Mouse (Mus musculus): ENCODE data around the gene Trappc6b. TPM values are rescaled to one million over a fixed set of nuclear protein-coding genes. Genes with fewer than 3 reads are reported as not detected.

The Trappc6b gene
- polyA plus RNA-seq, 1 experiment = 94.3 TPM

- no peak for TF ChIP-seq GATA1 (IDR thresholded peaks at IDR 0.05; ENCODE audit: low read length)
These were observed 43.3 kb downstream of the Trappc6b start for GRCm38 (mm10) chr12:59017970-59018369.

- no peak for TF ChIP-seq GATA1 (IDR thresholded peaks at IDR 0.05; ENCODE audit: low read length)
These were observed 48.0 kb downstream of the Trappc6b start, which contains the start of gene Gemin2 for GRCm38 (mm10) chr12:59013234-59013633. Gene Gemin2, plus strand, starts transcription at chr12:59013393.

- no peak for TF ChIP-seq GATA1 (IDR thresholded peaks at IDR 0.05; ENCODE audit: low read length)
These were observed 48.6 kb downstream of the Trappc6b start for GRCm38 (mm10) chr12:59012710-59013091.

GRCm38 (mm10) chr12:59011844-59012709, 49.2 kb downstream of the Trappc6b start, which contains the start of gene Sec23a:
Gene Sec23a, minus strand, starts transcription at chr12:59012017.
- TF ChIP-seq GATA1 (IDR thresholded peaks at IDR 0.05; ENCODE audit: low read length) = no peak

GRCm38 (mm10) chr12:59011275-59011843, 49.9 kb downstream of the Trappc6b start:
- no peak for TF ChIP-seq GATA1 (IDR thresholded peaks at IDR 0.05; ENCODE audit: low read length)

- TF ChIP-seq GATA1 (IDR thresholded peaks at IDR 0.05; ENCODE audit: low read length) = no peak
These were observed 50.8 kb downstream of the Trappc6b start for GRCm38 (mm10) chr12:59010482-59010881.

Other genes starting within 250 kb of the Trappc6b start
- gene Sec23a, start 49.5 kb downstream of the Trappc6b start, polyA plus RNA-seq (2012) = 5.6 and 6.4 TPM in 2 replicates
- 4.6 and 7.6 TPM in 2 replicates for gene Gemin2, start 48.1 kb downstream of the Trappc6b start, polyA plus RNA-seq (2012)
- 71.8 and 82.5 TPM in 2 replicates for gene Pnn, start 5.4 kb upstream of the Trappc6b start, polyA plus RNA-seq (2012)
- 29.8 and 47.8 TPM in 2 replicates for gene Mia2, start 34.3 kb upstream of the Trappc6b start, polyA plus RNA-seq (2012)
- 8.0 and 10.3 TPM in 2 replicates for gene Fbxo33, start 158.3 kb upstream of the Trappc6b start, polyA plus RNA-seq (2012)

Measured in G1E-ER4 (cell line).